Mouse (Mus musculus) embryonic facial prominence, embryonic 13.5 days (tissue): Measurements from ENCODE around the gene F2r. TPM values are rescaled to one million over a fixed set of nuclear protein-coding genes. Genes with fewer than 3 reads are reported as not detected.

Experiments used
- ATAC-seq: fragments of 200-750 bp; cut with Nextera tagmentation; 2 replicates; pipeline ENCODE4 v1.8.0; 2017; ENCODE audit warnings: low read depth; ENCODE audit not compliant: insufficient number of reproducible peaks, insufficient read depth, low FRiP score, low TSS enrichment
- H3K27ac ChIP-seq: fragments of 300-500 bp; sonication (generic); 2 replicates; pipeline ENCODE4 v1.5.1; 2015; ENCODE audit warnings: moderate library complexity, mild to moderate bottlenecking, inconsistent platforms
- H3K27me3 ChIP-seq: fragments of 300-500 bp; sonication (generic); 2 replicates; pipeline ENCODE4 v1.6.1; 2015; ENCODE audit warnings: mild to moderate bottlenecking, inconsistent platforms
- H3K36me3 ChIP-seq: fragments of 300-500 bp; sonication (generic); 2 replicates; pipeline ENCODE4 v1.6.1; 2015; ENCODE audit warnings: mild to moderate bottlenecking, inconsistent platforms
- H3K4me1 ChIP-seq: fragments of 300-500 bp; sonication (generic); 2 replicates; pipeline ENCODE4 v1.6.1; 2015; ENCODE audit warnings: inconsistent platforms
- H3K4me2 ChIP-seq: fragments of 300-500 bp; sonication (generic); 2 replicates; pipeline ENCODE4 v1.6.1; 2015; ENCODE audit warnings: moderate library complexity, mild to moderate bottlenecking, inconsistent platforms
- H3K4me3 ChIP-seq: fragments of 300-500 bp; sonication (generic); 2 replicates; pipeline ENCODE4 v1.5.1; 2015; ENCODE audit warnings: mild to moderate bottlenecking, inconsistent platforms
- H3K9ac ChIP-seq: fragments of 300-500 bp; sonication (generic); 2 replicates; pipeline ENCODE4 v1.6.1; 2015; ENCODE audit warnings: mild to moderate bottlenecking, inconsistent platforms
- H3K9me3 ChIP-seq: fragments of 300-500 bp; sonication (generic); 2 replicates; pipeline ENCODE4 v1.6.1; 2016; ENCODE audit warnings: inconsistent platforms
- WGBS: fragments of 180-500 bp; shearing (Covaris S2); methylation state at CpG from one replicate; pipeline ENCODE4 v1.1.7; 2015; ENCODE audit warnings: mixed read lengths; 5-methylcytosine and 5-hydroxymethylcytosine counted together
- polyA plus RNA-seq: library from polyadenylated mRNA; unstranded; fragments of >200 nt; fragmentation: Nextera tagmentation; extraction: Ambion mirVana; gene quantifications from 2 replicates; pipeline ENCODE4 v1.2.1, GENCODE M21; 2015

Gene F2r
- polyA plus RNA-seq, 1 experiment from 2014 or later: 92.2 TPM

DNA sequence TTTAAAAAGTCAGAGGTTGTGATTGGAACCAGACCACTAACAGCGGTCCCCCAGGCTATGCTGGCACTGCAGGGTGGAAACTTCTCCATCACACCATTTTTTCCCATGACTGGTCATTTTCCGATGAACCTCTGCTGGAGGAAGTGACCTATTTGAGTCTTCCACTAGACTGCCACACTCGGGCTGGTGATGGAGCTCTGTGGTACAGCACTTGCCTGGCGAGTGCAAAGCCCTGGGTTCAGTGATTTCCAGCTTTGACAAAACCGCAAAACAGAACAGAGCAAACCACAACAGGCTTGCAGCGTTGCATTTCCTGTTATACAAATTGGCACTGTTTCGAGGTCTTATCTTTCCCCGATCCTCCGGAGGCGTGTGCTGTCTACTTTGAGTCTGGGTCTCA is 25.4 kb downstream of the F2r start:
- Histone ChIP-seq H3K27ac (no peak overlapping the region), H3K4me3 (no peak overlapping the region), H3K4me2 (no peak overlapping the region), H3K9me3 (no peaks in the 10 kb centered on the region), H3K36me3 (no peaks in the 10 kb centered on the region), H3K9ac (no peak overlapping the region), H3K4me1 (0 out of 2 replicates have a peak, but pooled peaks cover 5% of the 10 kb centered on the region), H3K27me3 (no peaks in the 10 kb centered on the region)
- no peak for ATAC-seq
- WGBS: 46% methylated on average over 10 of the region's 10 CpGs

DNA sequence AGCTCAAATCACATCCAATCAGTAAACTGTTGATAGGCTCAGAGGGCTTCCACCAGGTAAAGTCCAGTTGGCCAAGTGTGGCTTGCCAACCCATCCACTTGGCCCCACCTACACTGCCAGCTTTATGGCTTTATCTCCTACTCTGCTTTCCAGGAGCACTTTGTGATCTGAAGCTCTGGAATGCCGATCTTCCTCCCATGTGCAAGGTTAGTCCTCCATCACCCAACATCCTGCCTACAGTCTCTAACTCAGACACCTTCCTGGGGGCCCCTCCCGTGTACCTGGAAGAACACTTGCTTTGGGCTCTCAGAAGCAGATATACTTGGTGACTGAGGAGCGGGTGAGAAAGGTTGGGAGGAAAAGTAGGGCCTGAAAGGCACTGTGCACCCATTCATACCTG is 26.7 kb downstream of the F2r start:
- H3K4me2 ChIP-seq: no peak overlapping the region
- no peaks in the 10 kb centered on the region for H3K27me3 ChIP-seq
- H3K27ac ChIP-seq: no peak overlapping the region
- WGBS: 85% methylated on average over 3 of the region's 3 CpGs
- ATAC-seq: no peak
- 0 out of 2 replicates have a peak, but pooled peaks cover 5% of the 10 kb centered on the region for H3K4me1 ChIP-seq
- H3K4me3 ChIP-seq: no peak overlapping the region
- no peaks in the 10 kb centered on the region for H3K36me3 ChIP-seq
- no peaks in the 10 kb centered on the region for H3K9me3 ChIP-seq
- no peak overlapping the region for H3K9ac ChIP-seq

DNA sequence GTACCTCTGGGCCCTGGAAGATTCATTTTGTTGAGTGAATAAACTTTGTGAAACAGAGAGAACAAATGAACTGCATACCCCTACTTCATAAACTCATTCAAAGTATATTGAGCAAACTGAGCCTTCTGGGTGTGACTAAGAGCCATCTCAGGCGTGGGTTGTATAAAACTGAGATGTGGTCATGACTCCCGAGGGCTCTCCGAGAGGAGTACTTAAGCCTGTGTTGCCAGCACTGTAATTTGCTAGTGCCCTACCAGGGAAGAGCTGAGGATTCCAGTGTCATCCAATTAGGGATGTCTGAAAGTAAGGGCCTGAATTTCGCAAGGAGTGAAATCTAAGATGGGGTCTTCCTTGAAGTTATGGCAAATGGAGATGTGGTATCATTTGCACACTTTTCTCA is 30.7 kb downstream of the F2r start:
- Histone ChIP-seq H3K9me3 (no peaks in the 10 kb centered on the region), H3K4me1 (no peaks in the 10 kb centered on the region), H3K27ac (no peak overlapping the region), H3K4me3 (no peak overlapping the region), H3K9ac (no peak overlapping the region), H3K4me2 (no peak overlapping the region), H3K27me3 (no peaks in the 10 kb centered on the region), H3K36me3 (no peaks in the 10 kb centered on the region)
- whole genome bisulfite sequencing: 83% methylated on average over 4 of the region's 4 CpGs
- no peak for ATAC-seq

DNA sequence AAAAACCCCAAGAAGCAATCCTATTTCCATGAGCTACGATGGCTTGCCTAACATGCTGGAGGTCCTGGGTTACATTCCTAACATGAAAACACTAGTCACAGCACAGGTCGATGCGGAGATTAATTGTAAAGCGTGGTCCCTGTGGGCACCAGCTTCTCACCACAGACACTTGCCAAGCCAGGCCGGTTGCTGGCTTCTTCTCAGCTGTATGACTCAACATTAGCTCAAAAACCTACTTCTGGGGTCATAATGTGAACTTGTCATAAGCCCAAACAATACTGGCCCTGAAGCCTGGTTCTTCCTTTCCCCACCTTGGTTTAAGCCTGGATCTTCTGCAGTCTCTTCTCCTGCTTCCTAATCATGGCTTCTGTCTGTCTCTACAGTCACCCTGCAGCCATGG is 33.4 kb downstream of the F2r start:
- Histone ChIP-seq H3K4me1 (peaks cover 8% of the 10 kb centered on the region; the same call in 1 of the 2 replicates), H3K4me3 (no peak overlapping the region), H3K27me3 (no peaks in the 10 kb centered on the region), H3K36me3 (no peaks in the 10 kb centered on the region), H3K4me2 (no peak overlapping the region), H3K9ac (no peak overlapping the region), H3K27ac (no peak overlapping the region), H3K9me3 (no peaks in the 10 kb centered on the region)
- WGBS: 81% methylated on average over 5 of the region's 5 CpGs
- no peak for ATAC-seq

DNA sequence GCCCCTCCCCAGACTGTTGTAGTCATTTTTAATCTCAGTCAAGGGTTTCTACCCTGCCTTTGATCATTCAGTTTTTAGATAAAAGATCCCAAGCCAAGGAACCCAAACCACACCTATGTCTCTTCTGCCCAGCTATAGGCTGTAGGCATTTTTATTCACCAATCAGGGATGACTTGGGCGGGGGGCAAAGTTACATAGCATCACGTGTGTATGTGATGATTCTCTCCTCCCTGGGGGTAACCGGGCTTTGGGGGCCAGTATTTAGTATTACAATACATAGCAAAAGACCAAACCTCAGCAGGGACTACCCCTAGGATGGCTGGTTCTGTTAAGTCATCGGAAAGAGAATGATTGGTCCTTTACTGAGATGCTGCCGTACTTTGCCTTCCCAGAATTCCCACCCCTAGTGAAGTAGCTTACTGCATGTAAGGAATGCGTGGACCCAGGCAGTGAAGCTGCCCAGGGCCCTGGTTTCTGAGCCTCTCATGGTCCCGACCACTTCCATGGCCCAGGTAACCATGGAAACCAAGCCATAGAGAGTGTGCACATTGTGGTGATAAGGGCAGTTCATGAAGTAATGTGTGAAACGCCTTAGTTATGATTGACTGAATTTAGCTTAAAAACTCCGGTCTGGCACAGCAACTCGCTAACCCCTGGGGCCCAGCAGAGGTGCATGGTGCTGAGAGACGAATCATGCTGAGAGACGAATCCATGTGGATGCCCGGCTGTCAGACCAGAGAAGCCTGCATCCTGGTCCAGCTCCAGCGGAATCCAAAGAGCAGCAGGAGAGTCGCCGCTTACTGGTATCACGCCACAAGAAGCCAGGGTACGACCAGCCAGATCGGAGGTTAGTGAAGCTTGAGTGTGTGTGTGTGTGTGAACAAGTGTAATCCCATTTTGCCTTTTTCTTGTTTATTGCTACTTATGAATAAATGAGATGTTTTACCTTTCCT is 34.8 kb downstream of the F2r start:
- Histone ChIP-seq H3K27ac (no peak overlapping the region), H3K36me3 (no peaks in the 10 kb centered on the region), H3K27me3 (no peaks in the 10 kb centered on the region), H3K4me3 (no peak overlapping the region), H3K9ac (no peak overlapping the region), H3K4me2 (no peak overlapping the region), H3K4me1 (peaks cover 8% of the 10 kb centered on the region; the same call in 1 of the 2 replicates), H3K9me3 (no peaks in the 10 kb centered on the region)
- no peak for ATAC-seq
- WGBS: 68% methylated on average over 19 of the region's 19 CpGs

DNA sequence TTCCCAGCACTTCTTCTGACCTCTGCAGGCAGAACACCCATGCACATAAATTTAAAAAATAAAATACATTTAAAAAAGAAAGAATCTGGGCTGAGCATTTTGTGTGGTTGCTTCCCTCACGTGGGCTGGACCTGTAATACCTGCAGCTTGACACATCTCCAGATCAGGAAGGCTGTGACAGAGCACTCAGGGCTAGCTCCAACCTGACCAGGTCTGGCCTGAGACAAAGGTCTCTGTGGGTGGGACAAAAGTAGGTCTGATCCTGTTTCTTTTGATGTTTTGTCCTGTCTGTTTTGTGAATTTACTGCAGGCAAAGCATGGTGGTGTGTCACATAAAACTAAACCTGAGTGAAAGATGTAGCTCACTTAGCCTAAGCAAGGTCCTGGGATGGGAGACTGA is 36.4 kb downstream of the F2r start:
- ATAC-seq: no peak
- WGBS: 21% methylated on average over 1 of the region's 1 CpGs
- no peaks in the 10 kb centered on the region for H3K27me3 ChIP-seq

DNA sequence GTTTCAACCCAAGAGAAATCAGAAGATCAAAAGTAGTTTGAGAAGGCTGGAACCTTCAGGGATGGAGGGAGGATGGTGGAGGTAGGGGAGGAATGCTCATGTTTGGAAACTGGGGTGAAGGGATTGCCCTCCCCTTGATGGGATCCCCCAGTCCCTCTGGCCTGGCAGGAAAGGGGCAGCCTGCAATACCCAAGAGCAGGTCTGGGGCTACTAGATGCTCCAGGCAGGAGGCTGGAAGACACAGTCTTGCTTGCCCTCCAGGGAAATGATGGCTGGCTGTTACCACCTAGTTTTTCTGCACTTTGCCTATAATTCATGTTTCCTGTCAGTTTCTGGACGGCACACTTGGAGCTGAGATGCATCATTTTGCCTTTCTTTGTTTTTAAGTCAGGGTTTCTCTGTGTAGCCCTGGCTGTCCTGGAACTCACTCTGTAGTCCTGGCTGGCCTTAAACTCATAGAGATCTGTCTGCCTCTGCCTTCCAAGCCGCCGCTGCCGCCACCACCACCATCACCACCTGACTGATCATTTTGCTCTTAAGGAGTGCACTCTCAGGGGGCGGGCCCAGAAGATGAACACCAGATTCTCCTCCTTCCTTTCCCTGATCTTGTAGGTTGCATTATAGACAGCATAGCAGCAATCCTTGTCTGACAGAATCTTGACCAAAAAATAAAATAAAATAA is 40.1 kb downstream of the F2r start:
- no peaks in the 10 kb centered on the region for H3K27me3 ChIP-seq
- no peak for ATAC-seq
- no peak overlapping the region for H3K4me2 ChIP-seq
- peaks cover 8% of the 10 kb centered on the region; the same call in 1 of the 2 replicates for H3K4me1 ChIP-seq
- H3K27ac ChIP-seq: no peak overlapping the region
- no peaks in the 10 kb centered on the region for H3K36me3 ChIP-seq
- no peak overlapping the region for H3K4me3 ChIP-seq
- H3K9ac ChIP-seq: no peak overlapping the region
- no peaks in the 10 kb centered on the region for H3K9me3 ChIP-seq
- WGBS: 90% methylated on average over 5 of the region's 5 CpGs

More for the DNA sequence above, 36.4 kb downstream of the F2r start:
- Histone ChIP-seq H3K9me3 (no peaks in the 10 kb centered on the region), H3K9ac (no peak overlapping the region), H3K27ac (no peak overlapping the region), H3K4me1 (peaks cover 8% of the 10 kb centered on the region; the same call in 1 of the 2 replicates), H3K36me3 (no peaks in the 10 kb centered on the region), H3K4me3 (no peak overlapping the region), H3K4me2 (no peak overlapping the region)

DNA sequence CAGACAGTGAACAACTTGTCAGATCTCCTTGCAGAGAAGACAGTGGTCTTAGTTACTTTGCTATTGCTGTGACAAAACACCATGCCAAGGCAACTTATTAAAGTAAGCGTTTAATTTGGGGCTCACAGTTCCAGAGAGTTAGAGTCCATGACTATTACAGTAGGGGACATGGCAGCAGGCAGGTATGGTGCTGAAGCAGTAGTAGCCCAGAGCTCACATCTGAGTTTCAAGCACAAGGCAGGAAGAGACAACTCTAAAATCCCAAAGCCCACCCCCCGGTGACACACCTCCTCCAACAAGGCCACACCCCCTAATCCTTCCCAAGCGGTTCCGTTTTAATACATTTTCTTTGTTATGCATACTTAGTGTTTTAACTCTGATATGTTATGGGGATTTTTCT is 47.4 kb downstream of the F2r start:
- Histone ChIP-seq H3K27ac (no peak overlapping the region), H3K4me3 (no peak overlapping the region), H3K9me3 (no peaks in the 10 kb centered on the region), H3K4me1 (no peaks in the 10 kb centered on the region), H3K4me2 (no peak overlapping the region), H3K27me3 (no peaks in the 10 kb centered on the region), H3K9ac (no peak overlapping the region), H3K36me3 (no peaks in the 10 kb centered on the region)
- WGBS: 95% methylated on average over 4 of the region's 4 CpGs
- no peak for ATAC-seq

DNA sequence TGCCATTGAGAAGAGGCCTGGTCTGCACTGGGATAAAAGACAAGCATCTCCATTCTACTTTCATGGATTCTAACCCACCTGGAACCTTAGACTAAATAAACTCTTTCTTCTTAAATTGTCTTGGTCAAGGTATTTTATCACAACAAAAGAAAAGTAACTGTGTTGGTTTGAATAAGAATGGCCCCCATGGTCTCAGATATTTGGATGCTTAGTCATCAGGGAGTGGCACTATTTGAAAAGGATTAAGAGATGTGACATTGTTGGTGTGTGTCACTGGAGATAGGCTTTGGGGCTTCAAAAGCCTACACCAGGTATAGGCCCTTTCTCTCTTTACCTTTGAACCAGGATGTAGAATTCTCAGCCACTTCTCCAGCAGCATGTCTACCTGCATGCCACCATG is 49.0 kb downstream of the F2r start:
- Histone ChIP-seq H3K9ac (no peak overlapping the region), H3K27me3 (no peaks in the 10 kb centered on the region), H3K4me2 (no peak overlapping the region), H3K4me3 (no peak overlapping the region), H3K27ac (no peak overlapping the region), H3K9me3 (no peaks in the 10 kb centered on the region), H3K4me1 (peaks cover 6% of the 10 kb centered on the region; the same call in 1 of the 2 replicates), H3K36me3 (no peaks in the 10 kb centered on the region)
- no peak for ATAC-seq

DNA sequence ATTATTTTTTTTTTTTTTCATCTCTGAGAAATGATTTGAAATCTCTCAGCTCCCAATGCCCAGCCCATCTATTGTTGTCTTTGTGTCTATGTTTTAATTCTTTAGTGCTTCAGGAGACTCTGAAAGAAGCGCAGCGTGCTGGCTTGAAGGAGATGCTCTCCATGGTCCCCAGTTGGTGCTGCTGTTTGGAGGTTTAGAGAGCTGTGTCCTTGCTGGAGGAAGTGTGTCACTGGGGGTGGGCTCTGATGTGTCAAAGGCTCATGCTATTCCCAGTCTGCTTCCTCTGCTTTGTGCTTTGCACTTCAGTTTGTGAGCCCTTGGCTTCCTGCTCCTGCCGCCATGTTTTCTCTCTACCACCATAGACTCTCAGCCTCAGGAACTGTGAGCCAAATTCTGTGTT is 50.0 kb downstream of the F2r start:
- no peak overlapping the region for H3K4me2 ChIP-seq
- peaks cover 6% of the 10 kb centered on the region; the same call in 1 of the 2 replicates for H3K4me1 ChIP-seq
- H3K27ac ChIP-seq: no peak overlapping the region
- H3K4me3 ChIP-seq: no peak overlapping the region
- no peaks in the 10 kb centered on the region for H3K9me3 ChIP-seq
- no peaks in the 10 kb centered on the region for H3K36me3 ChIP-seq
- ATAC-seq: no peak
- H3K27me3 ChIP-seq: no peaks in the 10 kb centered on the region
- WGBS: 96% methylated on average over 3 of the region's 3 CpGs
- no peak overlapping the region for H3K9ac ChIP-seq

DNA sequence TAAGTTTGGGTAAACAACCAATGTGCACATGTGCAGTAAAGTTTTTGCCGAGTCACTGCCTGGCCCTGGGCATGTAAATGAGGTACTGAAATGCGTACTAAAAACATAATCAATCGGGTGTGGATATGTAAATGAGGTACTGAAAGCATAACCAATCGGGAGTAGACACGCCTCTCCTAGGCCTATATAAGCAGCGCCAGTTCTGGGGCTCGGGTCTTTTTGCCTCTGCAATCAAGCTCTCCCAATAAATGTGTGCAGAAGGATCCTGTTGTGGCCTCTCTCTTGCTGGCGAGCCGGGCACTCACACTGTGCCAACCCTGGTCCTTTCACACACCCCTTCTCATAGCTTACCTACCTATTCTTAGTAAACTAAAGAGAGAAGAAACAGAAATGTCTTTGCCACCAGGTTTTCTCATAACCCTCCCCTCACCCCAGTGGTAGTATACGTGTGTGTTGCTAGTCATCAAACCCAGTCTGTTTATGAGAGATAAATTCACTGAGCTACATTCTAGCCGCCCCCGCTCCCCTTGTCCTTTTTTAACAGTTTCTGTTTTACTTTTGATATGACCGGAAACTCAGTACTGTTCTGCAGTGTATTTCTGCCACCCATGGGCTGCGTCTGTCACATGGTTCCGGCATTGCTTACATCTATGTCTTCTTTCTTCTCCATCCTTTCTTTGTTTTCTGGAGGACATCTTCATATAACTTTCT is 51.3 kb downstream of the F2r start:
- H3K27ac ChIP-seq: no peak overlapping the region
- no peaks in the 10 kb centered on the region for H3K36me3 ChIP-seq
- no peak overlapping the region for H3K9ac ChIP-seq
- H3K4me2 ChIP-seq: no peak overlapping the region
- 94% methylated on average over 15 of the region's 15 CpGs for WGBS
- no peak overlapping the region for H3K4me3 ChIP-seq
- H3K27me3 ChIP-seq: no peaks in the 10 kb centered on the region
- peaks cover 6% of the 10 kb centered on the region; the same call in 1 of the 2 replicates for H3K4me1 ChIP-seq
- ATAC-seq: no peak
- H3K9me3 ChIP-seq: no peaks in the 10 kb centered on the region
